Mouse (Mus musculus): ENCODE measurements around the gene Babam1. TPM values are rescaled to one million over a fixed set of nuclear protein-coding genes. Genes with fewer than 3 reads are reported as not detected.

The Babam1 gene
- polyA plus RNA-seq, 1 experiment from 2014 or later: 93.1 TPM

GRCm38 (mm10) chr8:71373000-71373399, 23.7 kb upstream of the Babam1 start:
- no peak overlapping the region for H3K9ac ChIP-seq
- peaks cover 57% of the 10 kb centered on the region for H3K36me3 ChIP-seq
- 93% methylated on average over 3 of the region's 3 CpGs for WGBS
- H3K4me2 ChIP-seq (replicated peaks): no peak overlapping the region
- no peaks in the 10 kb centered on the region for H3K9me3 ChIP-seq
- H3K4me1 ChIP-seq: peaks cover 34% of the 10 kb centered on the region
- no peak overlapping the region for H3K4me3 ChIP-seq
- ATAC-seq (ENCODE audit: low FRiP score, low read depth): no peak
- no peaks in the 10 kb centered on the region for H3K27me3 ChIP-seq
- H3K27ac ChIP-seq: no peak overlapping the region

- Histone ChIP-seq H3K27me3 (no peaks in the 10 kb centered on the region), H3K9me3 (no peaks in the 10 kb centered on the region), H3K4me2 (replicated peaks) (no peak overlapping the region), H3K9ac (no peak overlapping the region), H3K36me3 (peaks cover 49% of the 10 kb centered on the region), H3K4me3 (no peak overlapping the region), H3K27ac (no peak overlapping the region), H3K4me1 (peaks cover 44% of the 10 kb centered on the region)
- no peak for ATAC-seq (ENCODE audit: low FRiP score, low read depth)
- 74% methylated on average over 17 of the region's 17 CpGs for WGBS
Observed at GRCm38 (mm10) chr8:71374616-71375206, 21.9 kb upstream of the Babam1 start.

GRCm38 (mm10) chr8:71375581-71376422, 20.9 kb upstream of the Babam1 start:
- H3K4me1 ChIP-seq: peaks cover 50% of the 10 kb centered on the region
- H3K9ac ChIP-seq: peak overlapping the region; percentile 70
- H3K4me2 ChIP-seq (replicated peaks): peak overlapping the region; percentile 77
- peak overlapping the region; percentile 33; the same call in 1 of the 2 replicates for H3K27ac ChIP-seq
- WGBS: 7% methylated on average over 74 of the region's 74 CpGs
- H3K27me3 ChIP-seq: no peaks in the 10 kb centered on the region
- no peaks in the 10 kb centered on the region for H3K9me3 ChIP-seq
- H3K4me3 ChIP-seq: peak overlapping the region; percentile 36
- peaks cover 46% of the 10 kb centered on the region for H3K36me3 ChIP-seq
- ATAC-seq (ENCODE audit: low FRiP score, low read depth): no peak

- Histone ChIP-seq H3K27ac (no peak overlapping the region), H3K36me3 (peaks cover 46% of the 10 kb centered on the region), H3K4me3 (peak overlapping the region; percentile 36), H3K9ac (peak overlapping the region; percentile 70; the same call in 1 of the 2 replicates), H3K4me2 (replicated peaks) (peak overlapping the region; percentile 77), H3K9me3 (no peaks in the 10 kb centered on the region), H3K4me1 (peaks cover 52% of the 10 kb centered on the region), H3K27me3 (no peaks in the 10 kb centered on the region)
- 40% methylated on average over 8 of the region's 8 CpGs for WGBS
- no peak for ATAC-seq (ENCODE audit: low FRiP score, low read depth)
Observed at GRCm38 (mm10) chr8:71376423-71377030, 20.1 kb upstream of the Babam1 start.

- H3K4me2 ChIP-seq (replicated peaks): peak overlapping the region; percentile 99
- no peaks in the 10 kb centered on the region for H3K27me3 ChIP-seq
- peak overlapping the region; percentile 89 for H3K4me3 ChIP-seq
- peaks cover 67% of the 10 kb centered on the region for H3K4me1 ChIP-seq
- no peaks in the 10 kb centered on the region for H3K9me3 ChIP-seq
- no peak overlapping the region for H3K27ac ChIP-seq
- H3K36me3 ChIP-seq: peaks cover 32% of the 10 kb centered on the region
- 70% methylated on average over 4 of the region's 4 CpGs for WGBS
- H3K9ac ChIP-seq: peak overlapping the region; percentile 88
- ATAC-seq (ENCODE audit: low FRiP score, low read depth): no peak
Observed at GRCm38 (mm10) chr8:71379008-71379407, 17.7 kb upstream of the Babam1 start.

- peak overlapping the region; percentile 88 for H3K9ac ChIP-seq
- H3K4me1 ChIP-seq: peaks cover 67% of the 10 kb centered on the region
- WGBS: 50% methylated on average over 3 of the region's 3 CpGs
- no peaks in the 10 kb centered on the region for H3K9me3 ChIP-seq
- no peaks in the 10 kb centered on the region for H3K27me3 ChIP-seq
- peaks cover 26% of the 10 kb centered on the region for H3K36me3 ChIP-seq
- peak overlapping the region; percentile 89 for H3K4me3 ChIP-seq
- H3K4me2 ChIP-seq (replicated peaks): peak overlapping the region; percentile 99
- no peak for ATAC-seq (ENCODE audit: low FRiP score, low read depth)
- H3K27ac ChIP-seq: no peak overlapping the region
Observed at GRCm38 (mm10) chr8:71379512-71380075, 17.1 kb upstream of the Babam1 start.

GRCm38 (mm10) chr8:71380178-71381171, 16.2 kb upstream of the Babam1 start:
- ATAC-seq (ENCODE audit: low FRiP score, low read depth): no peak
- peaks cover 61% of the 10 kb centered on the region for H3K4me1 ChIP-seq
- peak overlapping the region; percentile 89 for H3K4me3 ChIP-seq
- peak overlapping the region; percentile 99 for H3K4me2 ChIP-seq (replicated peaks)
- H3K27me3 ChIP-seq: no peaks in the 10 kb centered on the region
- no peak overlapping the region for H3K27ac ChIP-seq
- peaks cover 18% of the 10 kb centered on the region for H3K36me3 ChIP-seq
- no peaks in the 10 kb centered on the region for H3K9me3 ChIP-seq
- WGBS: 2% methylated on average over 71 of the region's 72 CpGs
- peak overlapping the region; percentile 88 for H3K9ac ChIP-seq

GRCm38 (mm10) chr8:71381421-71381970, 15.2 kb upstream of the Babam1 start, which contains the start of gene Nr2f6:
TSS of gene Nr2f6 (minus strand) at chr8:71381960.
- Histone ChIP-seq H3K4me2 (replicated peaks) (peak within 1 kb of the TSS; percentile 99), H3K4me3 (peak within 1 kb of the TSS; percentile 89), H3K27ac (peak within 1 kb of the TSS; percentile 84), H3K4me1 (peaks cover 51% of the 10 kb centered on the region), H3K27me3 (no peaks in the 10 kb centered on the region), H3K9ac (peak within 1 kb of the TSS; percentile 88), H3K36me3 (peaks cover 18% of the 10 kb centered on the region), H3K9me3 (no peaks in the 10 kb centered on the region)
- ATAC-seq (ENCODE audit: low FRiP score, low read depth): peak; percentile 22
- WGBS: 0% methylated on average over 65 of the region's 89 CpGs

GRCm38 (mm10) chr8:71381971-71382961, 14.4 kb upstream of the Babam1 start:
- 2% methylated on average over 48 of the region's 80 CpGs for WGBS
- H3K9me3 ChIP-seq: no peaks in the 10 kb centered on the region
- H3K36me3 ChIP-seq: peaks cover 14% of the 10 kb centered on the region
- H3K4me3 ChIP-seq: peak overlapping the region; percentile 89
- H3K9ac ChIP-seq: peak overlapping the region; percentile 88
- peaks cover 45% of the 10 kb centered on the region for H3K4me1 ChIP-seq
- peak; percentile 90 for ATAC-seq (ENCODE audit: low FRiP score, low read depth)
- peak overlapping the region; percentile 83 for H3K27ac ChIP-seq
- no peaks in the 10 kb centered on the region for H3K27me3 ChIP-seq
- H3K4me2 ChIP-seq (replicated peaks): peak overlapping the region; percentile 99

- Histone ChIP-seq H3K9ac (no peak overlapping the region), H3K9me3 (no peaks in the 10 kb centered on the region), H3K27ac (no peak overlapping the region), H3K36me3 (peaks cover 3% of the 10 kb centered on the region), H3K4me3 (no peak overlapping the region), H3K4me1 (peaks cover 42% of the 10 kb centered on the region), H3K4me2 (replicated peaks) (no peak overlapping the region), H3K27me3 (no peaks in the 10 kb centered on the region)
- no peak for ATAC-seq (ENCODE audit: low FRiP score, low read depth)
- WGBS: 40% methylated on average over 12 of the region's 12 CpGs
Observed at GRCm38 (mm10) chr8:71383396-71383795, 13.3 kb upstream of the Babam1 start.

Data from limb, embryonic 13.5 days (tissue).